Mouse (Mus musculus) adrenal gland, postnatal 14 days (tissue): ENCODE data around the gene Hoxa9. TPM values are rescaled to one million over a fixed set of nuclear protein-coding genes. Genes with fewer than 3 reads are reported as not detected.

Experiments
- DNase-seq: peaks from one replicate; pipeline ENCODE4 v3.0.0; 2021; ENCODE audit warnings: mixed read lengths
- total RNA-seq: library from RNA; stranded (reverse); gene quantifications from 2 replicates; pipeline ENCODE4 v1.2.3, GENCODE M21; 2021

Hoxa9 gene
- total RNA-seq, 1 experiment from 2014 or later = 1.8 TPM

DNA sequence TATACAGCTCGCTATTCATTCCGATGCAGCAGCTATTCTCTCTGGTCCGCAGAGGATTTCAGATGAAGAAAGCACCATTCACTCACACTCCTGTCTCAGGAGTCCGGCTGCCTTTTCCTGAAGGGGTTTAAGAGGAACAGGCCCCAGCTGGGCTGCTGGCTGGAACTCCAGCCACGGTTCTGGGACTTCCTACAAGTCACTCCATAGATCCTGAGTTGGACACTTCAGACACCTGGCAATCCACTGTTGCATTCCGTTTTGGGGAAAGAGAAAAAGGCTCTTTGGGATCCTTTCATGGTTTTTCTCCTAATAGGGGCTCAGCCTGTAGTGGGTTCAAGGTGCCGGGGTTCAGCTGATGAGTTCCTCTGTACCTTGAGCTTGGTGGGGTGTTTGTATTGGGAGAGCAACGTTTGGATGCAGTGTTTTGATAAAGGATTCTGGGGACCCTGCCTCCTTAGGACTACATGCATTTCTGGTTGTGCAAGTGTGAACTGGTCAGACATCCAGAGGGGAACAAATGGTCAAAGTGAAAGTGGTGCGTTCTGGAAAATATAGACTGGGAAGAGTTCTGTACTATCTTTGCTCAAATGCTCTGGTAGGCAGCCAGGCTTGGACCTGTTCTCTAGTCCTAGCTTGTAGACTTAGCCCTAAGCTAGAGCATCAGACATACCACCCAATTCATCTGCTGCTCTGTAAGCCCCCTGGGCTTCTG lies 31.0 kb upstream of the Hoxa9 start:
- DNase-seq = no peak

DNA sequence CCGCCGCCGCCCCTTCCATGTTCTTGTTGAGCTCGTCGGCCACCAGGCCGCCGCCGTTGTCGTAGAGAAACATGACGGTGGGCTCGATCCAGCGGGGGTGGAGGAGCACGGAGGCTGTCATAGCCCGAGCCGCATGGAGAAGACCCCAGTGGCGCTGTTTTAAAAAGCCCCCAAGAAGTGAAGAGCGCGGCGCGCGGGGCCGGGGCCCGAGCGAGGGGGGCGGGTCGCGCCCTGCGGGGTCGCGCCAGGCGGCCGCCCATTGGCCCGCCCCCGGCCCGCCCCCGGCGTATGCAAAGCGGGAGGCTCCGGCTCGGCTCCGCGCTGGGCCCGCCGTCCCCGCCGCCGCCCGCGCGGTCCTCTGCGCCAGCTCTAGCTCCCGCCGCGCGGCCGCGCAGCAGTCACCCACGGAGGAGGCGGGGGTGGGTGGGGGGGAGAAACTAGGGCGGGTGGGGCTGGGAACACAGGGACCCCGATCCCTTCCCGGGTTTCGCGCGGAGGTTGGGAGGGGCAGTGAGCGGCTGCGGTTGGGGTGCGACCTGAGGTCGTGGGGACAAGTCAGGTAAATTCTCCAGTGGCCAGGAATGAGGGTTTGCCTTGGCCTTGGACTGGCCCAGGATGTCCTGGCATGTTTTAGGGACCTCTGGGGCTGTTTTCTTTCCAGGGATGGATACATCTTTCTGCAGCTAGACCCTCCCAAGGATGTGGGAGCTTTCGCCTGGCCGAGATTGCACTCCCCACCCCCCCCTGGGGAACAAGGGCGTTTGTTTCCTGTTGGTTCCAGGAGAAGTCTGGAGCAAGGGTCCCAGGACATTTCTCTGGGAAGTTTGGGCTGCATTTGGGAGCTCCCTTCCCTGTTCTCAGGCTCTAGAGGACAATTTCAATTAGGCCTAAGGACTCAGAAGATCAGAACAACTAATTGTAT lies 30.0 kb upstream of the Hoxa9 start, which contains the start of gene Hoxa13:
TSS of gene Hoxa13 (minus strand) at position 227 of the 922 bp plus-strand sequence.
- no peak for DNase-seq

DNA sequence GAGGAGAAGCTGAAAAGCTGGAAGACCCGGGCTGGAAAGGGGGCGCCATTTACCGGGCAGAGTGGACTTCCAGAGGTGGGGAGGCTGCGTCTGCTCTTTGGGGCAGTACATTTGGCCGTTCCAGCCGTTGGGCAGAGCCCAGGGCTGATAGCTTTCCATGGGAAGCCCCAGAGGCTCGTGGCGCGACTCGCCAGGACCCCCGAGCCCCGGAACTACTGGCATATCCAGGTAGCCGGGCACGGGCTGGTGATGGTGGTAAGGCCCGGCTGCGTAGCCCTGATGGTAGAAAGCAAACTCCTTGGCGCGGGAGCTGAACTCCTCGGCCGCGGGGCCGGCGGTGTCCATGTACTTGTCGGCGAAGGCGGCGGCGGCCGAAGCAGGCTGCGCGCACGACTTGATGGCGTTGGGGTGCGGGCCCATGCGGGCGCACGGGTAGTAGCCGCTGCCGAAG lies 28.9 kb upstream of the Hoxa9 start:
- DNase-seq = no peak

DNA sequence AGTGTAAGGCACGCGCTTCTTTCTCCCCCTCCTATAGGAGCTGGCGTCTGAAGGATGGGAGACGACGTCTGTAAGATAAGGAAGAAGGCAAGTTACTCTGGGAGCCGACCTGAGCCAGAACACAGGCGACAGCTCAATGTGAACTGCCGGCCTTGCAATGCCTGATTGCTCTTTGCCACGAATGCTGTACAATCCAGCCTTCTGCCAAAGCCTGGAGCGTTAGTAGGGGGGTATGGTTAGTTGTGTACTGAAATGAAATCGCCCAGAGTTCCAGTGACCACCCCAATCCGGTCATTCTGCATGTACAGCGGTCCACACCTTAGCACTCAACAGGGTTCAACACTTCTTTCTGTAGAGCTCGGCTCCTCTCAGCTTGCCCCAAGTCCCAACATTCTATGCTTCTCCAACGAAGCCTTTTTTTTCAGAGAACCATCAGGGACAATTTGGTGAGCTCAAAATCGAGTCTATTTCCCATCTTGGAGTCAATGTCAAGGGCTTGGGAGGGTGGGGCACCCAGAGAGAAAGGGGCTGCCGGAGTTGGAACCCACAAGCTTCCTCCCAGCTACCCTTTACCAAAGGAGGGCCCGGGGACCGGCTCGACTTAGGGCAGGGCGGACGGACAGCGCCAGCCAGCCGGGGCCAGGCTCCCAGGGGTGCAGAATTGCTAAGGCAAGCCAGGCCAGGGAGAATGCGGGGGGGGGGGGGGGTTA lies 28.3 kb upstream of the Hoxa9 start:
- DNase-seq = no peak

DNA sequence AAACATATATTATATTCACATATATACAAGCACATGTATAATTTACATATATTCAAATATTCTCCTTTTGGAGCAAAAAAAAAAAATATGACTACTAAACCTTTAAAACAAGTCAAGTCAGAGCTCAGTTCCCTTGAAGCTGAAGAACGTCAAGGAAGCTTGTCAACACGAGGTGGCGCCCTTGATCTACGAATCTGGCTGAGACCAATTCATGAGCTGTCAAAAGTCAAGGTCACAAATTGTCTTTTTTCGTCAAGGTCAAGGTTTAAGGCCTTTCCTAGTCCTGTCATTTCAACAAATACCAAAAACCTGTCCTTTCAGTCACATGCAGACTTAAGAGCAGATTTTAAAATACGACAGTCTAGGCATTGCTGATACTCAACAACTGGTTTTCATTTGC lies 26.1 kb upstream of the Hoxa9 start:
- peak; percentile 84 for DNase-seq

DNA sequence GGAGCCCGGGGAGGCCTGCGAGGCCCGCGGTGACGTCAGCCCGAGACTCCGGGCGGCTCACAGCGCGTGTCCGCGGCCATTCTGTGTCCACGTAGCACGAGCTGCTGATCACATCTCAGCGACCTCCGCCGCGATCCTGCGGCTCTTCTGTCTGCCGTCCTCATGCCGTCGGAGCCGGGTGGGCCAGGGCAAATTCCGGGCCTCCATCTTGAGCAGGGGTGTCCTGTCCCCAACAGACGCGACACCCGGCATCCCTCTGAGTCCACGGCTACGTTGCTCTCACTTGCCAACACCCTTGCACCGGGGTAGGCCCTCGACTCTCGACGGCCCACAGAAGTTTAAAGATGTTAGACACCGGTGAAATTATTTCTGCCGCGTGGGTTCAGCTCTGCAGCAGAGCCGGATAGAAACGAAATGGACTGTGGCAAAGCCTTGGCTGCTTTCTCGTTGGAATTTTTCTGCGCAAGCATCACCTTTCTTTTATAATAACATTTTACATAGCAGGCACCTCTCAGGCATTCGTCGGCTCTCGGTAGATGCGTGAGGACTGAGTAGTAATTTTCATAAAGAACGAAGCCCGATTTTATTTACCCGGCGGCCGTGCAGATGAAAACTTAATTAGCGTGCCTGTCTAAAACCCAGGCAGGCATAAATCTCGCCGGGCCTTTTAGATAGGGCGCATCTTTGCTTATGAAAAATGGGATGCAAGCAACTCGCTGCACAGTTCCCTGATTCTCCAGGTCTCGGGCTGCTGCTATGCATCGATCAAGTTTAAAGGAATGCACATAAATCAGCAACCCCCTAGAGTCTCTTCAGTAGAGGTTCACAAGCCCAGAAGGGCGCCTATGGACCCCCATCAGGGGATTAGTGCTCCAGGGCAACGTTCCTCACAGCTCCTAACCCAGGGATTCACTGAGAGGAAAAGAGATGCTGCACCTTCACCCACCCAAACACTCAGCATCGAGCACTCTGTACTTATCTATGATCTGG lies 22.9 kb upstream of the Hoxa9 start:
- no peak for DNase-seq

DNA sequence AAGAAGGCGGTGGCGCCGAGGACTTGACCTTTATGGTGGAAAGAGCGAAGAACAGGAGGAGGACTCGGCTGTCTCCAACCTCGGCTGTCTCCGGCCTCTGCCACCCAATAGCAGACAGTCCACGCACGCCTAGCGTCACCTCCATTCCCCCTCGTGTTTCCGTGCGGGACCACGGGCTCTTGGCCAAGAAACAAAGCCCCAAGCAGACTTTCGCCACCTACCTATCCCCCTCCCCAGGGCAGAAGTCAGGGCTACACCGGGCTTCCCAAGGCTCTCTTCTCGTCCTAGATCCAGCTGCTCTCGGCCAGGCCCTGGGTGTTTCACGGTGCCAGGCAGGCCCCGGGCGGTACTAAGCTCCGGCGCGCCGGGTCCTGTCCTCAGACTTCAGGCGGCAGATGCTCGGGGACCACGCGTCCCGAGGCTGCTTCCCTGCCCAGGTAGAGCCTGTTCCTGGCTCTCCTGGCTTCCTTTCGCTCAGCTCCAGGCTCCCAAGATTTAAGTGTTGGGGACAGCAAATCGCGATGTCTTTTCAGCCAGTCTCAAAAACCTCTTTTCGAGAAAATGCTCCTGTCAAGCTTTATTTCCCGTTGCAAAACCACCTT lies 22.0 kb upstream of the Hoxa9 start:
- DNase-seq = no peak

DNA sequence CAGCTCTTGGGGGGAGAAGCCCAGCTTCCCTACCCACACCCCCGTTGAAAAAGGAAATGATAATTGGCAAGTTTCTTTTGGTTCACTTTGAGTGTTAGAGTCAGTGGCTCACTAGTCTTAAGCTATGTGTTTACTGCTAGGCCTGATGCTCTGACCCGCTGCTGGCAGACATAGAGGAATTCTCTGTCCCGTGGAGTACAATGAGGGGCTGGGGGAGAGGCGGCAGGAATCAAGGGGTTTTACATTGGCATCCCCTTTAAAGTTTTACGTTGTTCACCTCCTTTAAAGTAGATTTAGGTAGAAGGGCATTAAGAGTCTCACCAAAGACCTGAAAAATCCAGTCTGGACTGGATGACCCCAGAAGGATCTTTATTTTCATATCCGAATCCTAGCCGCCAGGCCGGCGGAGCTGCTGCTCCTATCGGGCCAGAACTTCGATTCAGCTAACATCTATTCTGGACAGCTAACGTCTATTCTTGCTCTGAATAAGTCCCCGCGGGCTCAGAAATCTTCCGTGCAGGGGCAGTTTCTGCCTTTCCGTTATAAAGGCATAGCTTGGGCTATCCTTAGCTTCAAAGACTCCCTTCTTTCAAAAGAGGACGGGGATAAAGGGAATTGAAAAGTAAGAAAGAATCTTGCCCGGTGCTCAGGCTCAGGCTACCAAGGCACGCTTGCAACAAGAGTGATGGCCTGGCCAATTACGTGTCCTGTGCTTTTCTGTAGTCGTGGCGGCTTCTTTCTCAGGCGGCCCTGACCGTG lies 21.3 kb upstream of the Hoxa9 start:
- no peak for DNase-seq

DNA sequence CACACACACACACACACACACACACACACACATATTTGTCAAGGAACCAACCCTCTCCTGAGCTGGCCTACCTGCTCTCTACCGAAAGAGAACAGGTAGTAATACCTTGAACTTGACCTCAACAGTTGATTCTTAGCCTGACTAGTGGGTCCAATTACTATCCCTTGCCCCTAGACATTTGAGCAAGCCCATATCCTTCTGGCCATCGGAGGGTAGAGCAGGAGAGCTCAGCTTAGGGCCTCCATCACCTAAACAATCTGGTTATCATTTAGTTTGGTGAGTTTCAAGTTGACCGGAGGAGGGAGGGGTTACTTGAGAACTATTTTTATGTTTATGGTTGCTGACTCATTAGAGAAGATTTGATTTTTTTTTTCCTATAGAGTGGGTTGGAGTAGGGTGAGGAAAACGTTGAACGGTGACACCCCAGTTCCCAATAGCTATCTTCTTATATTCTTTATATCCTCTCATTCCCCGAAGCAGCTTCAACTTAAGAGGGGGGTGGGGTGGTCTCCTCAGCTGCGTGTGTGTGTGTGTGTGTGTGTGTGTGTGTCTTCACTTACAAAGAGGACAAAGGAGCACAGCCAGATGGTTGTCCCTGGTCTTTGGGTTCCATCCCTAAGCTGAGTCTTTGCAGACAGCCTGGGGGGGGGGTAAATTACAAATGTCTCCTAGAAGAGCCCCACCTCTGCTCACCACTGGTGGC lies 20.4 kb upstream of the Hoxa9 start:
- DNase-seq = no peak

DNA sequence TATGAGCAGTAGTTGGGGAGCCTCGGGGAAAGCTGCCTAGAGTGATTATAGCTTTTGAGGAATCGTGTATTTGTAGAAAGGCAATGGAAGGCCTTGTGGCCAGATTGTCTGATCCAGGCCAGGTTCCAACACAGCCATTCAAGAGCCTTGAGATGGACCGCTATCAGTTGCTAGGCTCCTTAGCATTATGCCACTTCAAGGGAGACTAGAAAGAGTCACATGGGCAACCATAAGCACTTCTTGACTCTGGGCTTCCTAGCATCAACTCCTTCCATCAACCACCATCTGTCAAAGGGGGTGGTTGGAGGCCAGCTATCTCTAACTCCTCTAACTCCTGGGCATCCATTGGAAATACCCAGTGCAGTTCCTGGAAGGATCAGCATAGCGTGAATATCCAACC lies 18.9 kb upstream of the Hoxa9 start:
- no peak for DNase-seq

DNA sequence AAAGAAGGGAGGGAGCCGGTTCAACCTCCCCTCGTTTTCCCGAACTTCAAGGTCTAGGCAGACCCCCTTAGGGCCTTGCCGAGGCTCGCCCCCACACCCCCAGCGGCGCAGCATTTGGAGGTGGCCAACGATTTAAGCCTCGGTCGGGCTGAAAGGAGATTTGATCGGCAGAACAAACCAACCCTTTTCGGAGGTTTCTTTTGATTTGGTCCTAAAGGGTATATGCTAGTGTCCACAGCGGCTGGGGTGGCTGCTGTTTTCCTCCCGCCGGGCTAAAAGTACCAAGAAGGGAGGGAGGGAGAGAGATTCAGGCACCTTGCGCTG lies 18.5 kb upstream of the Hoxa9 start:
- DNase-seq = no peak

DNA sequence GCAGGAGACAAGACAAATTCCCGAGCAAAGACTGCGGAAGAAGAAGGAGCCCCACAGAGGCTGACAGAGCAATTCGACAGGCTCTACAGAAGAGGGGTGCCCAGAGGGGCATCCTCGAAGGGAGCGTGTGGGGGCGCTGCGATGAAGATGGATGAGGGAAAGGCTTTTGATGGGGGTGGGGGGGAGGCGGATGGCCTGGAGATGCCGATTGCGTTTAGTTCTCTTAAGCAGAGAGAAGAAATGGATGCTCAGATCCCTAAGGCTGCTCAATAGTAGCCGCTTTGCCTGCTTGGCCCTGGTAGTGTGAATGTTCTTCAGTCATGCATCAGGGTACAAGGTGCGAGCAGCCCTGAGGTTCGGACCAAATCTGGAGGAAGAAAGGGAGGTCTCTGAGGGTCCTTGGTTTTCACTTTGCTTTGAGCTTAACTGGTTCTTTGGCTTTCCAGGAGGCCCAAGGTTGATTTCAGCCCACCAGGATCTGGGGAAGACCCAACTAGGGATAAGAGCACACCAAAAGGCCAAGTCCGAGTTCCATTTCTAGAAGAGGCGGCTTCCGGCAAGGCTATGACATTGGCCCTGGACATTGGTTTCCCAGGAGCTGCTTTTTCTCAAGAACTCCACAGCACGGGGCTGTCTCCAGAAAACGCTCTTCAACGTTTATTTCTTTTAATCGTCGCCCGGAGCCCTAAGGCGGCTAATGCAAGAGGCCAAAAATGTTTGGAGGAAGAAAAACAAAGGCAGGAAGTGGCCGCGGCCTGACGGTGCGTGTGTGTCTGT lies 17.9 kb upstream of the Hoxa9 start:
- DNase-seq = no peak

DNA sequence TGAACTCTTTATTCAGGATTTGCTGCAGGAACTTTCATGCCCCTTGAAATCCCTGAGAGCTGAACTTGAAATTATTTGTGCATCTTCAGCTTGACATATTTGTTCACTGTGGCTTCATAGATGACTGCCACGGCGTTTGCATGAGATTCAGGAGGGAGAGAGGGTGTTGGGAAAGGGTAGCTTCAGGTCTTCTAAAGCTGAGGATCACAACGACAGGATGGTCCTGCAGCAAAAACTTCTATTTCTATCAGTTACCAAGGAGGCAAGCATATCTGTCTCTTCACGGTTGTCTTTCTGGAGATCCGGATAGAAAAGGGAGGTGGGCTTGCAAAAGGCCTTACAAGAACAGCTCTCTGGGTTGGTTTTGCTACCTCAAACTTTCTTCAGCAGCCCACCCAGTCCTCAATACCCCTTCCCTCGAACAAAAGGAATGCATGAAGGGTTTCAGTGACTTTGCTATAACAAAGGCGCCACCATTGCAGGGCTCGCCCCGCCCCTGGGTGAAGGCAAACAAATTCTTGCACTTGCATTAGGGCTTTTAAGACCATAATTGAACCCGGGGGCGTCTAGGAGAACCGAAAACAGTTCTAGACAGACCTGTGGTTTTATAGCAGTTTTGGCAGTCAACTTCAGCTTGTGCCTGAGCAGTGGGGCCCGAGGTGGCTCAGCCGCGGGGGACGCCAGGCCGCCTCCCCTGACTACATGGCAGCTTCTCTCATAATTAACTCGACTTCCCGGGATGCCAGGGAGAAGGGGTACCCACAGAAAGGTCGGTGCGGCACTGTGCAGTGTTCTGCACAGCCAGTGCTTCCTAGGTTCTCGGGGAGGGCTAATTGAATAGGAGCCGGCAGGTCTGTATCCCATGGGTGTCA lies 17.1 kb upstream of the Hoxa9 start:
- no peak for DNase-seq

DNA sequence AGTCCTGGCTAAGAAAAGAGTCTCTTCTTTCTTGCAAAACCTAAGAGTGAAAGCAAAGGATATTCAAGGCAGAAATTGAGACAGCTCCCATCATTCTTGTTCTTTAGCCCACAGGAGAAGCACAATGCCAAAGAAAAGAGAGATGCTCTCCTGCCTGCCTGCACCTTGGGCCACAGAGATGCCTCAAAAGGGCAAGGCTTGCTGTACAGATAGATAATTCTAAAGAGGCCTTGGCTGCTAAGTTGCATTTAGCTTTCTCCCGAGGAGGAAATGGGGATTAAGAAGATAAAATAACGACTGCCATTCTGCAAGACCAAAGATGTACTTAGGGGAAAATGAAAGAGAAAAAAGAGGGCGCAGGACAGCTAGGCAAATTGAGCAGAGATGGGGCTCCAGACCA lies 16.0 kb upstream of the Hoxa9 start:
- DNase-seq = no peak

DNA sequence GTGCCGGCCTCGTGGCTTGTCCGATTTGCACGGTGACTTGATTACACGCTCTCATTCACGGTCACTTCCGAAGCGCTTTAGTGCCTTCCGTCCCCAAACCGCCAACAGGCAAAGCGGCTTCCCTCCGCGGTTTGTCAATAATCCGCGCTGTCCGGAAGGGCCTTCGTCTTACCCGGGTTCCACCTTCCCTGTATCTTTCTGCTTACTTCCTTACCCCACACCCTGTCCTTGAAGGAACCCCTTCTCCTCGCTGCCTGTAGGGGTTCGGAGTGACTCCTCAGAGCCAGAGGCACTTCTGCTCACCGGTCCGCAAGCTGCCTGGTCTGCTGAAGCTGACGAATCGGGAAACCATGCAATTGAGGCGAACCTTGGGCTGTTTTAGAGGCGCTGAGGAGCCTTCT lies 15.5 kb upstream of the Hoxa9 start:
- no peak for DNase-seq

DNA sequence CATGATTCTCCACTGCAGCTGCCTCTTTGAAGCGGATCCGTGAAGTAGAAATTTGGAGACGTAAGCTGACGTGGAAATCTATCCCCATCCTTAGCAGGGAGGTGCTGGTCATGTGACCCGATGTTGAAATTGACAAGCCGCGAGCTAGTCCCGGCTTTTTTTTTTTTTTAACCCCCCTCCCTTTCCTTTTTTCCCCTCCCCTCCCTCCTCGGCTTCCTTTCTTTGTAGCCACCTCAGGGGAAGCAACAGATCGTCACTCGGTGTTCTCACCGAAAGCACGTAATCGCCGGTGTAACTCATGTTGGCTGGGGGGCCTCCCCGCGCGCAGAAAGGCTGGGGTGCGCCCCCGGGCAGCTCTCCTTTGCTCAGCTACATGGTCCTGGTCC lies 14.9 kb upstream of the Hoxa9 start, which contains the start of gene Hoxa11:
TSS of gene Hoxa11 (minus strand) at position 54 of the 386 bp plus-strand sequence.
- DNase-seq = no peak

DNA sequence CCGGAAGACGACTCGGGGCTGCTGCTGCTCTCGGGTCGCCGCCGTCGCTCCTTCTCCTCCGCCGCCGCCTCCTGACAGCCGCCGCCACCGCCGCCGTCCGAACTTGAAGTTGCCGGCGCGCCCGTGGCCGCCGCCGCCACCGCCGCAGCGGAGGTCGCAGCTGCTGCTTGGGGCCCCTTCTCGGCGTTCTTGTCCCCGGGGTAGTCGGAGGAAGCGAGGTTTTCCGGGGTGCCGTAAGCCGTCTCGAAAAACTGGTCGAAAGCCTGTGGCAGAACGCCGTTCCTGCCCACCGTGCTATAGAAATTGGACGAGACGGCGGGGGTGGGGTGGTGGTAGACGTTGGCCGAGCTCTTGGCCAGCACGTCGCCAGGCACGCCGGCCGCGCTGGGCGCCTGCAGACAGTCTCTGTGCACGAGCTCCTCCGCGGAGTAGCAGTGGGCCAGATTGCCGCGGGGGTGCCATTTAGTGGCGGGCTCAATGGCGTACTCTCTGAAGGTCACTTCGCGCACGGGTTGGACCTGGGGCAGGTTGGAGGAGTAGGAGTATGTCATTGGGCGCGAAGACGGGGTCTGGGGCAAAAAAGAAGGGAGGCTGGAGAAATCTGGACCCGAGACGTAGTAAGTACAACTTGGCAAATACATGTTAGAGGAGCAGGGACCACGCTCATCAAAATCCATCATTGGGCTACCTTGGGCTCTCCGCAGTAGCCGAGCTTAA lies 14.3 kb upstream of the Hoxa9 start:
- DNase-seq = no peak
